Mouse (Mus musculus): ENCODE results near the gene Tmem19. TPM values are rescaled to one million over a fixed set of nuclear protein-coding genes. Genes with fewer than 3 reads are reported as not detected.

The Tmem19 gene
- polyA plus RNA-seq, 1 experiment, result 16.6 TPM

DNA sequence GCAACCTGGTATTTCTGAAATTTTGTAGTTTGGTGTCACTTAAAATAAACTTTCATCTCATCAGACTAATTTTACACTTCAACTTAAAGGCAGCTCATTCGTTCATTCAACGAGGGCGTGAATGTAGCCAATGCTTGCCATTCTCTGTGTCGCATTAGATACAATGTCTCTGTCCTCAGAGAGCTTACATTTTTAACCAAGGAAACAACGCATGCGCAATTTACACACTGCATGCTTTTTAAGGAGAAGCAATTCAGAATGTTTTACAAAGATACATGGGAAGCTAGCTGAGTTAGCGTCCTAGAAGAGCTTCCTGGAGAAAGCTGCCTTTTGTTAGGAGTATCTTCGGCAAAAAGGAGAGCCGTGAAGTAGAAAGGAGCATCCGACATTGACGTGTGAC is 46.0 kb downstream of the Tmem19 start:
- peaks cover 40% of the 10 kb centered on the region for H3K79me2 ChIP-seq (ENCODE audit: control insufficient read depth, insufficient read depth)
- no peak overlapping the region for H3K4me3 ChIP-seq (ENCODE audit: insufficient read depth, poor library complexity, severe bottlenecking)
- TF ChIP-seq CTCF (IDR thresholded peaks at IDR 0.05; ENCODE audit: control insufficient read depth, insufficient read depth, insufficient read length), result no peak
- TF ChIP-seq MYOD1 (IDR thresholded peaks at IDR 0.05; ENCODE audit: control insufficient read depth, insufficient read length, low read depth), result no peak
- no peak for TF ChIP-seq MAX (IDR thresholded peaks at IDR 0.05)
- TF ChIP-seq MYOG (IDR thresholded peaks at IDR 0.05; ENCODE audit: control insufficient read depth, extremely low read depth, insufficient read length), result no peak
- TF ChIP-seq USF1 (IDR thresholded peaks at IDR 0.05; ENCODE audit: low read depth), result no peak
- TF ChIP-seq CEBPB (IDR thresholded peaks at IDR 0.05; ENCODE audit: low read depth), result no peak
- TF ChIP-seq FOSL1 (IDR thresholded peaks at IDR 0.05; ENCODE audit: insufficient read depth, low read length, poor library complexity, severe bottlenecking), result no peak
- H3K79me3 ChIP-seq (ENCODE audit: low read depth), result peaks cover 38% of the 10 kb centered on the region
- no peaks in the 10 kb centered on the region for H3K27me3 ChIP-seq (ENCODE audit: control insufficient read depth, insufficient read depth, insufficient read length)
- H3K36me3 ChIP-seq (ENCODE audit: control insufficient read depth, insufficient read depth), result peaks cover 8% of the 10 kb centered on the region
- peak overlapping the region; percentile 18 for H3ac ChIP-seq (ENCODE audit: control insufficient read depth, insufficient read length, low read depth)

DNA sequence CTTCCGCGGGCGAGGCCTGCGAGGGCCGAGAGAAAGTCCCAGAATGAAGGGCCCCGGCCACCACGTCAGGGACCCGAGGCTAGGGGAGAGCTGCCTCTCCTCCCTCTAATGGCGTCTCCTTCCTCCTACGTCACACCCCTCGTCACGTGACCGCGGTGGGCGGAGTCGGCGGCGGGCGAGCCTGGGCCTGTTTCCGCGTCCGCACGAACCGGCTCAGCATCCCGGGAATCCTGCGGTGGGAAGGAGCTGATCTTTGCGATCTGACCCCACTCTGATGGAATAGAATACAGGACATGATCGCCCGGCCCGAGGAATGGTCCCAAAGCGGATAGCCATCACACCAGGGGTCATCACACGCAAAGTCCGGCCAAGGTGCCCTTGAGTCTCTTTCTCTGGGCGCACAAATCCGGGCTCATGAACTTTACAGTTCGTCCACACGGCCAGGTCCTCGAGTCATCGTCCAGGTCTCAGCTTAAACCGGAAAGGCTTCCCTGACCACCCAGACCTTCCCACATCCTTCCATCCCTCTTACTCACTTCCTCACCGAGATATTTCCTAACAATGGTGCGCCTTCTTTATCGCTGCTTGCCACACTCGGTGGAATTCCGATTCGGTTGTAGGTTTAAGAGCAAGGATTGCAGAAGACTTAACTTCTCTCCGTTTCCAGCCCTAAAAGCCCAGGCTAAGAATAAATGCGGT is 46.7 kb downstream of the Tmem19 start, which contains the start of gene Rab21:
Gene Rab21, minus strand, starts transcription at position 122 of the 699 bp plus-strand sequence.
- peak within 1 kb of the TSS; percentile 84 for H3K4me3 ChIP-seq (ENCODE audit: insufficient read depth, poor library complexity, severe bottlenecking)
- peaks cover 45% of the 10 kb centered on the region for H3K79me3 ChIP-seq (ENCODE audit: low read depth)
- peaks cover 15% of the 10 kb centered on the region for H3K36me3 ChIP-seq (ENCODE audit: control insufficient read depth, insufficient read depth)
- peak; percentile 97 for TF ChIP-seq USF1 (IDR thresholded peaks at IDR 0.05; ENCODE audit: low read depth)
- peak; percentile 25 for TF ChIP-seq MAX (IDR thresholded peaks at IDR 0.05)
- TF ChIP-seq MYOD1 (IDR thresholded peaks at IDR 0.05; ENCODE audit: control insufficient read depth, insufficient read length, low read depth), result no peak
- TF ChIP-seq MYOG (IDR thresholded peaks at IDR 0.05; ENCODE audit: control insufficient read depth, extremely low read depth, insufficient read length), result no peak
- TF ChIP-seq CEBPB (IDR thresholded peaks at IDR 0.05; ENCODE audit: low read depth), result peak; percentile 50
- peak within 1 kb of the TSS; percentile 98 for H3ac ChIP-seq (ENCODE audit: control insufficient read depth, insufficient read length, low read depth)
- H3K79me2 ChIP-seq (ENCODE audit: control insufficient read depth, insufficient read depth), result peaks cover 47% of the 10 kb centered on the region
- H3K27me3 ChIP-seq (ENCODE audit: control insufficient read depth, insufficient read depth, insufficient read length), result no peaks in the 10 kb centered on the region

DNA sequence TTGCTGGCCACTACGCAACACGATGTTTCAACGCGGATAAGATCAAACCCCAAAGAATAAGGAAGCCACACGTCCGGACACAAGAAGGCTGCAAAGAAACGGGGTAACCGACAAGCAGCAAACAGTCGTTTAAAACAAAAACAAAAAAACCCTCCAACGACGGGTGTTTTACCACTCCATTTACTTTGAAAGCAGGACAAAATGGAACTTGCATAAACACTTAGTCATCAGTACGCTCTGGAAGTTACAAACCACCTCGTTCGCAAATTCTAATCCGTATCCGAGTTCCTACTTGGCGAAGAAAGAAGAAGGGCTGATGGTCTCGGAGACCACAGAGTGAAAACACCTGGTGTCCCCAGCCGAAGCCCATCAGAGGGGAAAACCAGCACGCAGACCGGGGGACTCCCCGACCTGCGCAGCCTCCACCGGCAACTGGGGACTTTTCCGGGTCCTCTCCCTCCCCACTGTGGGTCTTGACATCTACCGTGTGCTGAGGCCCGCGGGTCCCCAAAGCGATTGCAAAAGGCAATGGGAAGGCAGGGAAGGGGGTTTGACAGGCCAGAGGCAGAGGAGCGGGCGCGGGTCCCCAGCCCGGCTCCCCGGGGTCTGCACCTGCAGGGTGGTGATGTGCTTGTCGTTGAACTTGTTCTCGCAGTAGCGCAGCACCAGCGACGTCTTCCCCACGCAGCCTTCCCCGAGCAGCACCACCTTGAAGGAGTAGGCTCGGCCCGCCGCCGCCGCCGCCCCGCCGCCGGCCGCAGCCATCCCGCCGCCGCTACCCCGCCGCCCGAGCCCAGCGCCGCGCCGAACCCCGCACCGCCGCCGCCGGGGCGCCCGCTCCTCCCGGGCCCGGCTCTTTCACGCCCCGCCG is 47.5 kb downstream of the Tmem19 start:
- peaks cover 20% of the 10 kb centered on the region for H3K36me3 ChIP-seq (ENCODE audit: control insufficient read depth, insufficient read depth)
- H3K4me3 ChIP-seq (ENCODE audit: insufficient read depth, poor library complexity, severe bottlenecking), result peak overlapping the region; percentile 84
- peaks cover 53% of the 10 kb centered on the region for H3K79me3 ChIP-seq (ENCODE audit: low read depth)
- peaks cover 55% of the 10 kb centered on the region for H3K79me2 ChIP-seq (ENCODE audit: control insufficient read depth, insufficient read depth)
- H3ac ChIP-seq (ENCODE audit: control insufficient read depth, insufficient read length, low read depth), result peak overlapping the region; percentile 98
- TF ChIP-seq CEBPB (IDR thresholded peaks at IDR 0.05; ENCODE audit: low read depth) (no peak), CTCF (IDR thresholded peaks at IDR 0.05; ENCODE audit: control insufficient read depth, insufficient read depth, insufficient read length) (no peak), MAX (IDR thresholded peaks at IDR 0.05) (no peak), FOSL1 (IDR thresholded peaks at IDR 0.05; ENCODE audit: insufficient read depth, low read length, poor library complexity, severe bottlenecking) (no peak), USF1 (IDR thresholded peaks at IDR 0.05; ENCODE audit: low read depth) (no peak), MYOD1 (IDR thresholded peaks at IDR 0.05; ENCODE audit: control insufficient read depth, insufficient read length, low read depth) (no peak), MYOG (IDR thresholded peaks at IDR 0.05; ENCODE audit: control insufficient read depth, extremely low read depth, insufficient read length) (no peak)
- H3K27me3 ChIP-seq (ENCODE audit: control insufficient read depth, insufficient read depth, insufficient read length), result no peaks in the 10 kb centered on the region

DNA sequence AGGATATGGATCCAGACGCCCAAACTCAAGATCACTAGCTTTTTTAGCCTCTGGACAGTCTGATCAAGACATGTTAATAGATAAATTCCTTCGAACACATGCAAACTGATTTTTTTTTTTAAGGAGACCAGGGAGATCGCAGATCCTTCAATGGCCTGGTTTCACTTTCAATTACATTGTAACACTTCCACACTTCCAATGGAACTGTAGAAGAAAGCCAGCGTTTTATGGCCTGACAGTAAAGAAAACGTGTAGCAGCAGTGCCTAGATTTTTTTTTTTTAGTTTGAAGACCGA is 48.1 kb downstream of the Tmem19 start:
- TF ChIP-seq CEBPB (IDR thresholded peaks at IDR 0.05; ENCODE audit: low read depth), result no peak
- TF ChIP-seq MAX (IDR thresholded peaks at IDR 0.05), result no peak
- TF ChIP-seq MYOG (IDR thresholded peaks at IDR 0.05; ENCODE audit: control insufficient read depth, extremely low read depth, insufficient read length), result no peak
- TF ChIP-seq MYOD1 (IDR thresholded peaks at IDR 0.05; ENCODE audit: control insufficient read depth, insufficient read length, low read depth), result no peak
- no peak for TF ChIP-seq FOSL1 (IDR thresholded peaks at IDR 0.05; ENCODE audit: insufficient read depth, low read length, poor library complexity, severe bottlenecking)
- no peak for TF ChIP-seq CTCF (IDR thresholded peaks at IDR 0.05; ENCODE audit: control insufficient read depth, insufficient read depth, insufficient read length)
- no peak for TF ChIP-seq USF1 (IDR thresholded peaks at IDR 0.05; ENCODE audit: low read depth)
- H3K27me3 ChIP-seq (ENCODE audit: control insufficient read depth, insufficient read depth, insufficient read length), result no peaks in the 10 kb centered on the region
- H3K79me3 ChIP-seq (ENCODE audit: low read depth), result peaks cover 59% of the 10 kb centered on the region
- peaks cover 26% of the 10 kb centered on the region for H3K36me3 ChIP-seq (ENCODE audit: control insufficient read depth, insufficient read depth)
- H3ac ChIP-seq (ENCODE audit: control insufficient read depth, insufficient read length, low read depth), result peak overlapping the region; percentile 98
- H3K4me3 ChIP-seq (ENCODE audit: insufficient read depth, poor library complexity, severe bottlenecking), result peak overlapping the region; percentile 84
- peaks cover 61% of the 10 kb centered on the region for H3K79me2 ChIP-seq (ENCODE audit: control insufficient read depth, insufficient read depth)

DNA sequence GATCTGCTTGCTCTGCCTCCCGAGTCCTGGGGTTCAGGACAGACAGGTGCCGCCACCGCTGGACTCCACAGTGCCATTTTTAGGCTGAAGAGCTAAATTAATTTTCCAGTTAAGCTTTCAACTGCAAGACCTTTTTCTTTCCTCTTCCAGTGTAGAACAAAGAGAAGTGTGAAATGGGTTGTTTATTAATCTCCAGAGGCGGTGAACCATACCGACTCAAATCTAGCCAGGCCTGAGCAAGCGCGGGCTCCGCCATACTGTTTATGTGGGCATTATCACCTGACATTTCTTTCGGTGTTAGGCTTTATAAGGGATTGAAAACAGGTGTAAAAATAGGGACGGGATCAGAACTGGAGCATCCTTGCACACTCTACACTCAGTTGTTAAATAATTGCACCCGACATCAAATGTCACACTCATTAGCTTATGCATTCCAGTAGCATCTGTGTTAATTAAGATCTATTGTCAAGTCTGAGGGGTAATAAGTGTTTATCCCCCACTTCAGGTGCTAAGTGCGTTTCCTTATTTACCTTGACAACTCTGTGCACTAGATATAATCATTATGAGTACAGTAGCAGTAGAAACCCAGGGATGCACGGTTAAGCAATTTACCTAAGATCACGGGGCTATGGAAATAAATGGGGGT is 48.5 kb downstream of the Tmem19 start:
- H3K4me3 ChIP-seq (ENCODE audit: insufficient read depth, poor library complexity, severe bottlenecking), result peak overlapping the region; percentile 84
- H3K79me2 ChIP-seq (ENCODE audit: control insufficient read depth, insufficient read depth), result peaks cover 66% of the 10 kb centered on the region
- H3K79me3 ChIP-seq (ENCODE audit: low read depth), result peaks cover 63% of the 10 kb centered on the region
- peak overlapping the region; percentile 98 for H3ac ChIP-seq (ENCODE audit: control insufficient read depth, insufficient read length, low read depth)
- peaks cover 28% of the 10 kb centered on the region for H3K36me3 ChIP-seq (ENCODE audit: control insufficient read depth, insufficient read depth)
- TF ChIP-seq MYOD1 (IDR thresholded peaks at IDR 0.05; ENCODE audit: control insufficient read depth, insufficient read length, low read depth) (no peak), MAX (IDR thresholded peaks at IDR 0.05) (no peak)
- no peaks in the 10 kb centered on the region for H3K27me3 ChIP-seq (ENCODE audit: control insufficient read depth, insufficient read depth, insufficient read length)

All from C2C12 (cell line).